Mouse (Mus musculus): ENCODE measurements around the gene Acsf2.

GRCm38 (mm10) chr11:94602356-94602955 lies 785 bp upstream of the Acsf2 start:
- TF ChIP-seq CTCF (IDR thresholded peaks at IDR 0.05; ENCODE audit: low read depth) = no peak
- TF ChIP-seq EP300 (IDR thresholded peaks at IDR 0.05; ENCODE audit: low read depth) = no peak
